8 mouse cellular contexts compared by ENCODE assay signal in the genomic region with DNA sequence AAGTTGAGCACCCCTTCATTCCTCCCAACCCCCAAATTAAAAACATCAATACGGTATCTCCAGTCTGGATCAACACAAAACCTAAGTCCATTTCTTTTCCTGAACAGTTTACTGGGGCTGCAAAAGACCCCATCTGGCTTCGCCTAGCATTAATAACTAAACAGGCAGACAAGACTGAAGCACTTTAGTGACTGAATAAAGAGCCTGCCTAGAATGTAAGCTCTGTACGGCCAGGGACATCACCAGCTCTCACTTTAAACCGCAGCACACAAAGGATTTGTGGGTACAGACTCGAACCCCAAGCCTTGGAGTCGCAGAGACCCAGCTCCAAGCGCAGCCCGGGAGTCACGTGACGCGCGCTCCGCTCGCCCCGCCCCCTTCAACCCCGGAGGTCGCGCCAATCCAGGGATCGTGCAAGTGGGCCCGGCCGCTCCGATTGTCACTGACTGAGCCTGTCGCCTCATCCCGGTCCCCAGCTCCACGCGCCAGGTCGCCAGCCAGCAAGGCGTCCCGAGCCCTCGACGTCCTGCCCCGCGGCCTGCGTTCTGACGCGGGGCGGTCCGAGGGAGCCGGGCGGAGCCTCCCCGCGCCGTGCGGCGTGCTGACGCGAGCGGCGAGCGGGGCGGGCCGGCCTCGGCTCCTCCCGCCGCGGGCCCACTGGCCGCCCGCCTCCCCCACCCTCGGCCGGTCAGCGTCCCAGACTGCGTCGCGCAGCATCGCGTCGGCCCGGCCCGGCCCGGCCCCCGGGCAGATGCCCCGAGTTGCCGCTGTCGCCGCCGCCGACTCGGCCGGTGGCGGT. TPM values are rescaled to one million over a fixed set of nuclear protein-coding genes. Genes with fewer than 3 reads are reported as not detected.
DNase-seq lines count a peak whose midpoint lies in the region; ATAC-seq and TF ChIP-seq lines count a peak whose summit lies in the region.

TSS of gene Ric1 (plus strand) at position 646 of the 799 bp plus-strand sequence.

- peak; percentile 95 for ATAC-seq in embryonic facial prominence, embryonic 12.5 days (ENCODE audit: insufficient number of reproducible peaks, insufficient read depth, low FRiP score, low TSS enrichment)
- peak; percentile 95 for ATAC-seq in limb, embryonic 11.5 days (ENCODE audit: insufficient number of reproducible peaks, low FRiP score, low TSS enrichment, low read depth)
- ATAC-seq in midbrain, embryonic 13.5 days: peak; percentile 99

- peak within 1 kb of the TSS; percentile 93 for H3K4me3 ChIP-seq in embryonic facial prominence, embryonic 12.5 days
- peak within 1 kb of the TSS; percentile 92 for H3K4me3 ChIP-seq in limb, embryonic 11.5 days (ENCODE audit: low read depth, low read length)
- H3K4me3 ChIP-seq in midbrain, embryonic 13.5 days (replicated peaks): peak within 1 kb of the TSS; percentile 89
- H3K4me3 ChIP-seq in small intestine, adult 2 months (ENCODE audit: low read depth, low read length): peak within 1 kb of the TSS; percentile 67

- peaks cover 6% of the 10 kb centered on the region; the same call in 1 of the 2 replicates for H3K4me1 ChIP-seq in embryonic facial prominence, embryonic 12.5 days
- peaks cover 6% of the 10 kb centered on the region for H3K4me1 ChIP-seq in limb, embryonic 11.5 days (ENCODE audit: control insufficient read depth, insufficient read depth, low read length)
- peaks cover 22% of the 10 kb centered on the region for H3K4me1 ChIP-seq in midbrain, embryonic 13.5 days (replicated peaks)
- H3K4me1 ChIP-seq in small intestine, adult 2 months (ENCODE audit: control insufficient read depth, insufficient read depth, insufficient read length, low read length): peaks cover 3% of the 10 kb centered on the region

- no peaks in the 10 kb centered on the region for H3K27me3 ChIP-seq in embryonic facial prominence, embryonic 12.5 days
- H3K27me3 ChIP-seq in limb, embryonic 11.5 days (ENCODE audit: control insufficient read depth, insufficient read depth, low read length): no peaks in the 10 kb centered on the region
- no peaks in the 10 kb centered on the region for H3K27me3 ChIP-seq in midbrain, embryonic 13.5 days
- no peaks in the 10 kb centered on the region for H3K27me3 ChIP-seq in small intestine, adult 2 months (ENCODE audit: control insufficient read depth, insufficient read depth, low read length)

- peak within 1 kb of the TSS; percentile 95 for H3K9ac ChIP-seq in embryonic facial prominence, embryonic 12.5 days
- peak within 1 kb of the TSS; percentile 95 for H3K9ac ChIP-seq in limb, embryonic 11.5 days (ENCODE audit: low read length)
- peak within 1 kb of the TSS; percentile 90 for H3K9ac ChIP-seq in midbrain, embryonic 13.5 days (replicated peaks)

- H3K27ac ChIP-seq in embryonic facial prominence, embryonic 12.5 days: peak within 1 kb of the TSS; percentile 97
- H3K27ac ChIP-seq in limb, embryonic 11.5 days (replicated peaks; ENCODE audit: low read depth, low read length): peak within 1 kb of the TSS; percentile 94
- H3K27ac ChIP-seq in midbrain, embryonic 13.5 days: peak within 1 kb of the TSS; percentile 94
- H3K27ac ChIP-seq in small intestine, adult 2 months (ENCODE audit: insufficient read depth, low read depth, low read length): peak within 1 kb of the TSS; percentile 82

- H3K4me2 ChIP-seq in embryonic facial prominence, embryonic 12.5 days (replicated peaks): peak within 1 kb of the TSS; percentile 65
- peak within 1 kb of the TSS; percentile 50 for H3K4me2 ChIP-seq in limb, embryonic 11.5 days (ENCODE audit: low read depth, severe bottlenecking)
- peak within 1 kb of the TSS; percentile 90 for H3K4me2 ChIP-seq in midbrain, embryonic 13.5 days (replicated peaks)

- no peaks in the 10 kb centered on the region for H3K36me3 ChIP-seq in embryonic facial prominence, embryonic 12.5 days
- H3K36me3 ChIP-seq in limb, embryonic 11.5 days (ENCODE audit: control insufficient read depth, insufficient read depth, low read length): no peaks in the 10 kb centered on the region
- H3K36me3 ChIP-seq in midbrain, embryonic 13.5 days: no peaks in the 10 kb centered on the region
- no peaks in the 10 kb centered on the region for H3K36me3 ChIP-seq in small intestine, adult 2 months (ENCODE audit: control insufficient read depth, insufficient read depth, low read length)

- TF ChIP-seq CTCF in small intestine, adult 2 months (IDR thresholded peaks at IDR 0.05; ENCODE audit: extremely low read depth, insufficient read length, insufficient replicate concordance, low read depth, low read length): no peak

- WGBS in embryonic facial prominence, embryonic 12.5 days: 1% methylated on average over 79 of the region's 80 CpGs
- whole genome bisulfite sequencing in limb, embryonic 11.5 days: 2% methylated on average over 40 of the region's 80 CpGs
- WGBS in midbrain, embryonic 13.5 days: 2% methylated on average over 57 of the region's 80 CpGs
- WGBS in small intestine, adult 2 months: 1% methylated on average over 74 of the region's 80 CpGs

- peak; percentile 77 for DNase-seq in 3T3-L1 (ENCODE audit: low read depth, low spot score)
- peak; percentile 92 to 96 for DNase-seq in adrenal gland, postnatal 36 days
- DNase-seq in heart, adult 18-20 months: peak; percentile 93
- peak; percentile 93 for DNase-seq in kidney, adult 18-20 months
- DNase-seq in limb, embryonic 11.5 days (ENCODE audit: low spot score): peak; percentile 92

- no peaks in the 10 kb centered on the region for H3K9me3 ChIP-seq in embryonic facial prominence, embryonic 12.5 days
- H3K9me3 ChIP-seq in limb, embryonic 11.5 days (ENCODE audit: control insufficient read depth, low read length): no peaks in the 10 kb centered on the region
- H3K9me3 ChIP-seq in midbrain, embryonic 13.5 days: no peaks in the 10 kb centered on the region

- peak; percentile 80; the same call in 1 of the 2 replicates for TF ChIP-seq POLR2A in small intestine, adult 2 months (IDR thresholded peaks at IDR 0.05; ENCODE audit: low read depth, low read length)

RNA-seq across cellular contexts. Expression of gene Ric1, which starts in this region (rescaled TPM):
- total RNA-seq in adrenal gland, postnatal 36 days (2021): 10 to 100 TPM; 32.5 to 33.9 TPM
- 30.6 and 31.4 TPM in 2 replicates for polyA plus RNA-seq in embryonic facial prominence, embryonic 12.5 days (2016; fragmentation: Nextera tagmentation; extraction: Ambion mirVana)
- total RNA-seq in heart, adult 18-20 months (2021): 10 to 100 TPM; 17.5 to 17.9 TPM
- 21.9 and 24.5 TPM in 2 replicates for polyA plus RNA-seq in limb, embryonic 11.5 days (2014; fragmentation: Nextera tagmentation; extraction: Ambion mirVana)
- 11.9 and 13.0 TPM in 2 replicates for polyA plus RNA-seq in midbrain, embryonic 13.5 days (2015; fragmentation: Nextera tagmentation; extraction: Ambion mirVana)
- polyA plus RNA-seq in small intestine, adult 2 months (2012; rRNA removed): 4.1 and 6.7 TPM in 2 replicates

Comparison
In these comparisons a context has a peak if more than half of its experiments do, and no peak if none do; other contexts are left out.
1. Peak in every context shown above with its lines: DNase-seq, ATAC-seq, H3K4me3 ChIP-seq and H3K27ac ChIP-seq.